Mouse (Mus musculus) ES-Bruce4 (cell line): ENCODE measurements at regions not wholly inside any gene's neighbourhood (a gene's known extent, or its start where the extent isn't known, plus 50 kb on each side); places are given as distances from the start of the nearest gene placed in this dataset.

Experiments
- CTCF ChIP-seq: IDR thresholded peaks from one replicate; pipeline ENCODE4 v1.8.1; 2011; ENCODE audit warnings: low read depth, low read length
- POLR2A ChIP-seq: IDR thresholded peaks from one replicate; pipeline ENCODE4 v1.8.1; 2011; ENCODE audit warnings: low read length; ENCODE audit not compliant: insufficient read depth

DNA sequence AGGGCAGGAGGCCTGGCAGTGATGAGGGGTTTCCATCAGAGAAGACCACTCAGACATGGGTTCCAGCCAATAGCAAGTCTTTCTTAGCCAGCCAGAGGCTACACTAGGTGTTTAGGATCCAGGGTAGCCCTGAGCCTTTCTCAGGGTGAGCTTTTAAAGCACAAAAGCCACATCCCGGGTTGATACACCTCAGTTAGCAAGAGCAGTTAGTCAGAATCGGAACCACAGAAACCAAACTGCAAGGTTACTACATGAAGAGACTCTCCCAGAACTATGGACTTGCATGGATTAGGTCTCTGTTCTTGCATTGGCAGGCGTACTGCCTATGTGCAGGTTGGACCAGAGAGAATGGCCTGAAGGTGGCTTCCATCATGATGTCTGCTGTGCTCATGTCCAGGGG is 52.6 kb upstream of the Rap1b start:
- no peak for TF ChIP-seq POLR2A
- TF ChIP-seq CTCF, result no peak
